Mouse (Mus musculus) kidney, adult 2 months (tissue): Measurements from ENCODE around the gene Rad51d.

Experiments used
- CTCF ChIP-seq: fragments of 200-500 bp; conservative IDR thresholded peaks from 2 replicates; pipeline ENCODE4 v1.5.1; 2011; ENCODE audit warnings: low read depth, mild to moderate bottlenecking, control low read depth, low read length, moderate library complexity, mixed read lengths; ENCODE audit not compliant: insufficient read depth, insufficient read length
- POLR2A ChIP-seq: fragments of 200-500 bp; IDR thresholded peaks from one replicate; pipeline ENCODE4 v1.6.1; 2011; ENCODE audit warnings: low read depth, low read length, control low read depth

DNA sequence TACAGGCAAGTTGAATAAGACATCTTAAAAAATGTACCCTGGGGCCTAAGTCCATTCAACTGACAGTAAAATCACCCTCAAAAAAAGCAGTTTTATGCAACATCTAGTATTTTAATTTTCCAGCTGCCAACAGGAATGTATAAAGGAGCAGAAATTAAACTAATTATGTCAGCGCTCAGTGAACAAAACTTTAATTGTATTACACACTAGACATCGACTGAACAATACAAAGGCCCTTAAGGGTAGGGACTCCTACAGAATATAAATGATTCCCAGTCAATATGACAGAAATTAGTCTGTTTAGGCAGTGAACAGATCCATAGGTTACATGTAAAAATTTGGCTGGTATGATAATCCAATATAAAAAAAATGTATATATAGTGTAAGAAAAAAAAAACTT lies 27.4 kb downstream of the Rad51d start:
- TF ChIP-seq POLR2A (no peak), CTCF (no peak)
